Mouse (Mus musculus): ENCODE measurements around the gene Ppm1a. TPM values are rescaled to one million over a fixed set of nuclear protein-coding genes. Genes with fewer than 3 reads are reported as not detected.
"Not testable (repeated sequence)": the region's sequence is repeated elsewhere in the genome, so short reads cannot be mapped to it uniquely, and the experiment has no call there.

Ppm1a gene
- polyA plus RNA-seq, 2 experiments from 2014 or later, result 18.6 to 31.9 TPM

GRCm38 (mm10) chr12:72761649-72762261 is 4.5 kb downstream of the Ppm1a start:
- ATAC-seq, result no peak

- ATAC-seq, result no peak
These were observed 5.2 kb downstream of the Ppm1a start for GRCm38 (mm10) chr12:72762502-72762901.

- no peak for ATAC-seq
These were observed 5.9 kb downstream of the Ppm1a start for GRCm38 (mm10) chr12:72763156-72763555.

GRCm38 (mm10) chr12:72767809-72768208 is 10.6 kb downstream of the Ppm1a start:
- no peak for ATAC-seq

- ATAC-seq, result no peak
These were observed 11.0 kb downstream of the Ppm1a start for GRCm38 (mm10) chr12:72768230-72768629.

- no peak for ATAC-seq
These were observed 12.4 kb downstream of the Ppm1a start for GRCm38 (mm10) chr12:72769546-72770230.

- ATAC-seq, result no peak
These were observed 13.9 kb downstream of the Ppm1a start for GRCm38 (mm10) chr12:72771153-72771552.

GRCm38 (mm10) chr12:72771711-72772110 is 14.5 kb downstream of the Ppm1a start:
- ATAC-seq, result no peak

- ATAC-seq, result no peak
These were observed 16.7 kb downstream of the Ppm1a start for GRCm38 (mm10) chr12:72773921-72774320.

GRCm38 (mm10) chr12:72777244-72777643 is 20.0 kb downstream of the Ppm1a start:
- peak; percentile 71 for ATAC-seq

GRCm38 (mm10) chr12:72780136-72780535 is 22.9 kb downstream of the Ppm1a start:
- ATAC-seq, result no peak

- ATAC-seq, result not testable (repeated sequence)
These were observed 25.5 kb downstream of the Ppm1a start for GRCm38 (mm10) chr12:72782786-72783185.

GRCm38 (mm10) chr12:72785183-72785930 is 28.1 kb downstream of the Ppm1a start:
- no peak for ATAC-seq

- ATAC-seq, result no peak
These were observed 29.3 kb downstream of the Ppm1a start for GRCm38 (mm10) chr12:72786551-72786950.

- no peak for ATAC-seq
These were observed 29.7 kb downstream of the Ppm1a start for GRCm38 (mm10) chr12:72786986-72787385.

- ATAC-seq, result no peak
These were observed 33.3 kb downstream of the Ppm1a start for GRCm38 (mm10) chr12:72790538-72790937.

GRCm38 (mm10) chr12:72792320-72793091 is 35.3 kb downstream of the Ppm1a start:
- ATAC-seq, result no peak

GRCm38 (mm10) chr12:72793983-72794382 is 36.7 kb downstream of the Ppm1a start:
- ATAC-seq, result no peak

- ATAC-seq, result no peak
These were observed 52.5 kb downstream of the Ppm1a start for GRCm38 (mm10) chr12:72809798-72810197.

- ATAC-seq, result no peak
These were observed 54.3 kb downstream of the Ppm1a start for GRCm38 (mm10) chr12:72811588-72811987.

- peak; percentile 86 for ATAC-seq
These were observed 63.7 kb downstream of the Ppm1a start for GRCm38 (mm10) chr12:72820940-72821431.

GRCm38 (mm10) chr12:72821589-72821988 is 64.3 kb downstream of the Ppm1a start:
- ATAC-seq, result peak; percentile 19

- ATAC-seq, result no peak
These were observed 68.4 kb downstream of the Ppm1a start for GRCm38 (mm10) chr12:72825656-72826055.

All from activated CD4-positive, CD25-positive, alpha-beta regulatory T cell, adult 4 months (primary cell).